Mouse (Mus musculus) thymus, adult 2 months (tissue): ENCODE data around the gene Slc37a4. TPM values are rescaled to one million over a fixed set of nuclear protein-coding genes. Genes with fewer than 3 reads are reported as not detected.
"Not testable (repeated sequence)": the region's sequence is repeated elsewhere in the genome, so short reads cannot be mapped to it uniquely, and the experiment has no call there.

Experiments
- DNase-seq: peaks from one replicate; pipeline ENCODE4 v3.0.0; 2021
- H3K27ac ChIP-seq: fragments of 200-500 bp; 2 replicates; pipeline ENCODE4 v1.5.1; 2012; ENCODE audit warnings: low read length, control low read depth; ENCODE audit not compliant: control insufficient read depth, insufficient read depth
- H3K27me3 ChIP-seq: fragments of 200-500 bp; 2 replicates; pipeline ENCODE4 v1.6.1; 2012; ENCODE audit warnings: mild to moderate bottlenecking, low read length, moderate library complexity, mixed read lengths; ENCODE audit not compliant: control insufficient read depth, insufficient read depth
- H3K36me3 ChIP-seq: fragments of 200-500 bp; 2 replicates; pipeline ENCODE4 v1.6.1; 2012; ENCODE audit warnings: mild to moderate bottlenecking, low read length, moderate library complexity; ENCODE audit not compliant: control insufficient read depth, insufficient read depth
- H3K4me1 ChIP-seq: fragments of 200-500 bp; replicated peaks from 2 replicates; pipeline ENCODE4 v1.6.1; 2012; ENCODE audit warnings: low read length; ENCODE audit not compliant: control insufficient read depth, insufficient read depth
- H3K4me3 ChIP-seq: fragments of 200-500 bp; 2 replicates; pipeline ENCODE4 v1.5.1; 2012; ENCODE audit warnings: mild to moderate bottlenecking, low read length, control low read depth, moderate library complexity; ENCODE audit not compliant: control insufficient read depth, insufficient read depth
- CTCF ChIP-seq: fragments of 200-500 bp; IDR thresholded peaks from 2 replicates; pipeline ENCODE4 v1.5.1; 2012; ENCODE audit warnings: mild to moderate bottlenecking, control low read depth, low read length, moderate library complexity, borderline replicate concordance; ENCODE audit not compliant: control insufficient read depth, poor library complexity, insufficient read depth; ENCODE audit errors: extremely low read depth
- POLR2A ChIP-seq: fragments of 200-500 bp; IDR thresholded peaks from 2 replicates; pipeline ENCODE4 v1.6.1; 2012; ENCODE audit warnings: mild to moderate bottlenecking, low read length, control low read depth, moderate library complexity; ENCODE audit not compliant: control insufficient read depth, poor library complexity, insufficient read depth; ENCODE audit errors: extremely low read depth
- WGBS: fragments of 180-500 bp; shearing (Covaris S2); methylation state at CpG from one replicate; pipeline ENCODE4 v1.1.7; 2018; 5-methylcytosine and 5-hydroxymethylcytosine counted together
- polyA plus RNA-seq: library from polyadenylated mRNA; depleted of rRNA; stranded (reverse); fragments of >200 nt; gene quantifications from 2 replicates; pipeline ENCODE4 v1.2.3, GENCODE M21; 2012

Gene Slc37a4
- polyA plus RNA-seq, 1 experiment, result 32.9 TPM

GRCm38 (mm10) chr9:44353142-44353541, 43.5 kb upstream of the Slc37a4 start:
- H3K4me3 ChIP-seq, result no peak overlapping the region
- no peak for TF ChIP-seq POLR2A
- no peak for TF ChIP-seq CTCF
- H3K4me1 ChIP-seq, result peaks cover 3% of the 10 kb centered on the region
- H3K36me3 ChIP-seq, result peaks cover 87% of the 10 kb centered on the region
- no peak for DNase-seq
- 95% methylated on average over 6 of the region's 6 CpGs for WGBS
- H3K27me3 ChIP-seq, result no peaks in the 10 kb centered on the region
- H3K27ac ChIP-seq, result no peak overlapping the region

DNA sequence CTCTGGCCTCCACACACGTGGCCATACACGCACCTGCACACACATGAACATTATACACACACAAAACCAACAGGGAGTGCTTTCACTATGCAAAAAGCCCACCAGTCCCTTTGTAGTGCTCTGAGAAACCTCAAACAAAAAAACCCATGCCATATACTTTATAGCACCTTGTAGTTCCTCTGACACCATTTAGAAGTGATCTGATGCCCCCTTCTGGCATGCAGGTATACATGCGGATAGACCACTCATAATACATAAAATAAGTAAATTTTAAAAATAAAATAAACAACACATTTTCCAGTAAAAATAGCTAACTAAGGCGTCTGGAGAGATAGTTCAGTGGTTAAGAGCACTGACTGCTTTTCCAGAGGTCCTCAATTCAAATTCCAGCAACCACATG, 39.4 kb upstream of the Slc37a4 start:
- H3K36me3 ChIP-seq, result peaks cover 61% of the 10 kb centered on the region
- 64% methylated on average over 4 of the region's 4 CpGs for WGBS
- TF ChIP-seq CTCF, result no peak
- TF ChIP-seq POLR2A, result no peak

DNA sequence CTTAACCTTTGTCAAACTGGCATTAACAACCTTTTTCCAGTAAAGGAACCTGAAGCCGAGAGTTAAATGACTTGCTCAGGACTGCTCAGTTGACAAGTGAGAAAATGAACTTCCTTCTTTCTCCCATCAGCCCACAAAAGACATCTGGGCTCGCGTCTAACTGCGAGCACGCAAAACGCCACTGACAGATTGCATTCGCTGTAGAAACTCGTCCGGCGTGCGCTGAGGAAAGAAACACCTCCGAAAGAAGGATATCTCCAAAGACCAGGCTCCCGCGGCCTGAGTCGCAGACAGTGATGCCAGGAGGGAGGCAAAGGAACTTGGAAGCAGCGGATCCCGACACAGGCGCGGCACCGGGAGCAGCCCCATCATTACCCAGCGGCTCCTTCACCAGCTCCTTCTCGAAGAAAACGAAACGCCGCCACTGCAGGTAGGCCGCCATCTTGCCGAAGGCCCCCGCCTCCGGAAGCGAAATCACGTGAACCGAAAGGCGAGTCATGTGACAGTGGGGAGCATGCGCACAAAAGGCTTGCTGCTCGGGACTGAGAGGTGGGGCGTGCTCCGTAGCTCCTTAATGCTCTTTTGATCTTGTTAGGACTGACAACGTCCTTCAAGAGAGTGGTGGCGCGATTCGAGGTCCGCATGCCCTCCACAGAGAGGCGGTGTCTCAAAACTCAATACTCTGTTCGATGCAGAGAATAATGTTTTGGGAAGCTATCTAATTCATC, 35.3 kb upstream of the Slc37a4 start, which contains the start of gene Vps11:
Vps11 (minus strand) TSS at position 481 of the 728 bp plus-strand sequence.
- TF ChIP-seq POLR2A, result peak; percentile 57; the same call in 1 of the 2 replicates
- no peak for TF ChIP-seq CTCF
- Histone ChIP-seq H3K27ac (peak within 1 kb of the TSS; percentile 65), H3K36me3 (peaks cover 20% of the 10 kb centered on the region), H3K4me3 (peak within 1 kb of the TSS; percentile 95), H3K4me1 (peaks cover 3% of the 10 kb centered on the region), H3K27me3 (no peaks in the 10 kb centered on the region)
- DNase-seq, result peak; percentile 94
- under 1% methylated on average over 44 of the region's 44 CpGs for WGBS

More for the DNA sequence above, 39.4 kb upstream of the Slc37a4 start:
- Histone ChIP-seq H3K27ac (no peak overlapping the region), H3K4me3 (no peak overlapping the region), H3K4me1 (peaks cover 3% of the 10 kb centered on the region), H3K27me3 (no peaks in the 10 kb centered on the region)
- peak; percentile 47 for DNase-seq

DNA sequence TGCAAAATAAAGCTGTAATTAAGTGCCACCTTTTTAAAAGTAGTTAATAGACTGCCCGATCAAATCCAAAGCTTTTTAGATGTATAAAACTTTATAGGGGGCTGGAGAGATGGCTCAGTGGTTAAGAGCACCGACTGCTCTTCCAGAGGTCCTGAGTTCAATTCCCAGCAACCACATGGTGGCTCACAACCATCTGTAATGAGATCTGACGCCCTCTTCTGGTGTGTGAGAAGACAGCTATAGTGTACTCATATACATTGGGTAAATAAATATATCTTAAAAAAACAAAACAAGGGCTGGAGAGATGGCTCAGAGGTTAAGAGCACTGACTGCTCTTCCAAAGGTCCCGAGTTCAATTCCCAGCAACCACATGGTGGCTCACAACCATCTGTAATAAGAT, 34.7 kb upstream of the Slc37a4 start:
- H3K4me3 ChIP-seq, result peak overlapping the region; percentile 95
- WGBS, result 43% methylated on average over 4 of the region's 4 CpGs
- peaks cover 14% of the 10 kb centered on the region for H3K36me3 ChIP-seq
- not testable (repeated sequence) for H3K27me3 ChIP-seq, H3K4me1 ChIP-seq, DNase-seq
- H3K27ac ChIP-seq, result peak overlapping the region; percentile 3; the same call in 1 of the 2 replicates

DNA sequence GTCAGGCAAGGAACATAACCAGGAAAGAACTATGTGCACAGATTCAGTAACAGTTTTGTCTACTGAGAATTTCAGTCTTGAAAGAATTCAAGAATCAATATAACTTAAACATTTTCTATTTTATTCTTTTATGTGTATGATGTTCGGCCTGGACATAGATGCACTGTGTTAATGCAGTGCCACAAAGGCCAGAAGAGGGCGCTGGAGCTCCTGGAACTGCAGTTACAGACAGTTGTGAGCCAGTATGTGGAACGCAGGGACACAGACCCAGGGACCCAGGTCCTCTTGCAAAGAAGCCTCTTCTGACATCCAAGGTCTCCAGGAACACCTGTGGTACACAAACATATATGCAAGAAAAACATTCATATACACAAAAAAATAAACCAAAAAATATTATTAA, 32.2 kb upstream of the Slc37a4 start:
- Histone ChIP-seq H3K4me1 (no peaks in the 10 kb centered on the region), H3K36me3 (no peaks in the 10 kb centered on the region), H3K27ac (no peak overlapping the region), H3K4me3 (no peak overlapping the region), H3K27me3 (no peaks in the 10 kb centered on the region)
- TF ChIP-seq POLR2A (no peak), CTCF (no peak)
- DNase-seq, result peak; percentile 21
- 71% methylated on average over 3 of the region's 3 CpGs for WGBS

GRCm38 (mm10) chr9:44373386-44373785, 23.3 kb upstream of the Slc37a4 start:
- Histone ChIP-seq H3K36me3 (no peaks in the 10 kb centered on the region), H3K27ac (no peak overlapping the region), H3K27me3 (no peaks in the 10 kb centered on the region), H3K4me1 (0 out of 2 replicates have a peak, but pooled peaks cover 2% of the 10 kb centered on the region), H3K4me3 (no peak overlapping the region)
- no peak for DNase-seq
- no peak for TF ChIP-seq CTCF
- no peak for TF ChIP-seq POLR2A

DNA sequence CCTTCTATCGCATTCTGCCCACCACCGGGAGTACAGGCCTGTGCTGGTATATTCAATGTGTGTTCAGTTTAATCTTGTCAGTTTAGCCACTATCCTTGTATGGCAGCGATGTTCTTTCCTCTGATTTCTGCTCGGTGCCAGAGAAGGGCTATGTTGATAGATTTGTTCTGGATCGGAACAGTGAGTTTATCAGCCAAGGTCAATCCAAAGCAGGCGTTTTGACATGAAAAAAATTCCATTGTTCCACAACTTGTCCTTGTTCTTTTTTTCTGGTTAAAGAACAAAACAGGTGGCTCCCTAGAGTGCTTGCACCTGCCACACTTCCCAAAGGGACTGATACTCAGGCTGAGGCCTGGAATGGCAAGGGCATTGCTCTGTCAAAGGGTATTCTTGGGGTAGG, 20.5 kb upstream of the Slc37a4 start:
- Histone ChIP-seq H3K27ac (no peak overlapping the region), H3K27me3 (no peaks in the 10 kb centered on the region), H3K36me3 (no peaks in the 10 kb centered on the region), H3K4me3 (no peak overlapping the region), H3K4me1 (peaks cover 12% of the 10 kb centered on the region)
- WGBS, result 94% methylated on average over 6 of the region's 6 CpGs
- TF ChIP-seq POLR2A, result no peak
- no peak for TF ChIP-seq CTCF
- no peak for DNase-seq

DNA sequence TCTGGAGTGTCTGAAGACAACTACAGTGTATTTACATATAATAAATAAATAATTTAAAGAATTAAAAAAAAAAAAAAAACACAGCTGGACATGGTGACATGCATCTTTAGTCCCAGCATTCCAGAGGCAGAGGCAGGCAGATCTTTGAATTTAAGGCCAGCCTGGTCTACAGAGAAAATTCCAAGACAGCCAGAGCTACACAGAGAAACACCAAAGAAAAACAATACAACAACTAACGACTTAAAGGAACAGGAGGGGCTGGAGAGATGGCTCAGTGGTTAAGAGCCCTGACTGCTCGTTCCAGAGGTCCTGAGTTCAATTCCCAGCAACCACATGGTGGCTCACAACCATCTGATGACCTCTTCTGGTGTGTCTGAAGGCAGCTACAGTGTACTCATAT, 19.3 kb upstream of the Slc37a4 start:
- DNase-seq, H3K4me3 ChIP-seq, H3K27ac ChIP-seq, H3K36me3 ChIP-seq, H3K27me3 ChIP-seq: not testable (repeated sequence)
- H3K4me1 ChIP-seq, result peaks cover 12% of the 10 kb centered on the region
- 81% methylated on average over 2 of the region's 2 CpGs for WGBS
